Mouse (Mus musculus) liver, adult (tissue): ENCODE data around the gene Frmd6.

Experiments used
- GATA4 ChIP-seq: IDR thresholded peaks from 2 replicates; pipeline ENCODE4 v1.6.1; 2014; ENCODE audit warnings: mild to moderate bottlenecking, low read length; ENCODE audit not compliant: insufficient replicate concordance

Gene Frmd6

GRCm38 (mm10) chr12:70890874-70891470 is 65.7 kb downstream of the Frmd6 start:
- TF ChIP-seq GATA4 = no peak

- no peak for TF ChIP-seq GATA4
Observed at GRCm38 (mm10) chr12:70895275-70895674, 70.0 kb downstream of the Frmd6 start.

GRCm38 (mm10) chr12:70896068-70896467 is 70.8 kb downstream of the Frmd6 start:
- no peak for TF ChIP-seq GATA4

- TF ChIP-seq GATA4 = no peak
Observed at GRCm38 (mm10) chr12:70897434-70897833, 72.1 kb downstream of the Frmd6 start.

GRCm38 (mm10) chr12:70898450-70898849 is 73.1 kb downstream of the Frmd6 start:
- TF ChIP-seq GATA4 = no peak

- no peak for TF ChIP-seq GATA4
Observed at GRCm38 (mm10) chr12:70904471-70904870, 79.2 kb downstream of the Frmd6 start.

GRCm38 (mm10) chr12:70906867-70907266 is 81.6 kb downstream of the Frmd6 start:
- no peak for TF ChIP-seq GATA4

- no peak for TF ChIP-seq GATA4
Observed at GRCm38 (mm10) chr12:70907651-70908050, 82.3 kb downstream of the Frmd6 start.

- TF ChIP-seq GATA4 = no peak
Observed at GRCm38 (mm10) chr12:70908076-70908475, 82.8 kb downstream of the Frmd6 start.

- no peak for TF ChIP-seq GATA4
Observed at GRCm38 (mm10) chr12:70910241-70910720, 85.0 kb downstream of the Frmd6 start.

GRCm38 (mm10) chr12:70911029-70911428 is 85.7 kb downstream of the Frmd6 start:
- no peak for TF ChIP-seq GATA4

GRCm38 (mm10) chr12:70911676-70912379 is 86.5 kb downstream of the Frmd6 start:
- no peak for TF ChIP-seq GATA4

GRCm38 (mm10) chr12:70913429-70913828 is 88.1 kb downstream of the Frmd6 start:
- TF ChIP-seq GATA4 = peak; percentile 66; the same call in 1 of the 2 replicates

- TF ChIP-seq GATA4 = no peak
Observed at GRCm38 (mm10) chr12:70914387-70914786, 89.1 kb downstream of the Frmd6 start.

GRCm38 (mm10) chr12:70929781-70930180 is 104.5 kb downstream of the Frmd6 start:
- no peak for TF ChIP-seq GATA4

- TF ChIP-seq GATA4 = no peak
Observed at GRCm38 (mm10) chr12:70937150-70937549, 111.8 kb downstream of the Frmd6 start.
